Mouse (Mus musculus) spleen, adult 2 months (tissue): ENCODE measurements around the gene 5330417C22Rik.

ENCODE experiments used
- CTCF ChIP-seq: fragments of 200-500 bp; IDR thresholded peaks from 2 replicates; pipeline ENCODE4 v1.5.1; 2011; ENCODE audit warnings: mild to moderate bottlenecking, inconsistent platforms; ENCODE audit not compliant: insufficient read depth, insufficient read length, insufficient replicate concordance; ENCODE audit errors: extremely low read depth
- POLR2A ChIP-seq: fragments of 200-500 bp; IDR thresholded peaks from 2 replicates; pipeline ENCODE4 v1.6.1; 2011; ENCODE audit warnings: low read depth, low read length, inconsistent platforms

- no peak for TF ChIP-seq CTCF
- TF ChIP-seq POLR2A: no peak
Measured at GRCm38 (mm10) chr3:108567990-108568877, 31.9 kb upstream of the 5330417C22Rik start.
